Mouse (Mus musculus) midbrain, embryonic 10.5 days (tissue): ENCODE data around the gene Mical3. TPM values are rescaled to one million over a fixed set of nuclear protein-coding genes. Genes with fewer than 3 reads are reported as not detected.
A peak's percentile ranks its signal among the peaks of the same experiment; 100 is the strongest.

Source experiments
- DNase-seq: peaks from one replicate; pipeline ENCODE4 v3.0.0-alpha.2; 2017; ENCODE audit warnings: low spot score
- H3K27ac ChIP-seq: fragments of 300-500 bp; sonication (generic); replicated peaks from 2 replicates; pipeline ENCODE4 v1.5.1; 2016; ENCODE audit warnings: mild to moderate bottlenecking
- H3K27me3 ChIP-seq: fragments of 300-500 bp; sonication (generic); 2 replicates; pipeline ENCODE4 v1.6.1; 2016; ENCODE audit warnings: low read depth, mild to moderate bottlenecking; ENCODE audit not compliant: poor library complexity, severe bottlenecking
- H3K36me3 ChIP-seq: fragments of 300-500 bp; sonication (generic); 2 replicates; pipeline ENCODE4 v1.6.1; 2016; ENCODE audit warnings: mild to moderate bottlenecking, moderate library complexity
- H3K4me1 ChIP-seq: fragments of 300-500 bp; sonication (generic); 2 replicates; pipeline ENCODE4 v1.6.1; 2016
- H3K4me3 ChIP-seq: fragments of 300-500 bp; sonication (generic); 2 replicates; pipeline ENCODE4 v1.5.1; 2016; ENCODE audit warnings: mild to moderate bottlenecking, moderate library complexity
- H3K9me3 ChIP-seq: fragments of 300-500 bp; sonication (generic); replicated peaks from 2 replicates; pipeline ENCODE4 v1.6.1; 2016; ENCODE audit warnings: mild to moderate bottlenecking
- WGBS: fragments of 180-500 bp; shearing (Covaris S2); methylation state at CpG from one replicate; pipeline ENCODE4 v1.1.7; 2016; 5-methylcytosine and 5-hydroxymethylcytosine counted together
- polyA plus RNA-seq: library from polyadenylated mRNA; unstranded; fragments of >200 nt; fragmentation: Nextera tagmentation; extraction: Ambion mirVana; gene quantifications from 2 replicates; pipeline ENCODE4 v1.2.1, GENCODE M21; 2016

The Mical3 gene
- polyA plus RNA-seq, 1 experiment from 2014 or later = 9.0 TPM

- H3K36me3 ChIP-seq = no peaks in the 10 kb centered on the region
- 86% methylated on average over 8 of the region's 8 CpGs for WGBS
- no peak for DNase-seq
- peaks cover 47% of the 10 kb centered on the region for H3K4me1 ChIP-seq
- H3K4me3 ChIP-seq = no peak overlapping the region
- no peak overlapping the region for H3K27ac ChIP-seq
- no peaks in the 10 kb centered on the region for H3K9me3 ChIP-seq
- no peaks in the 10 kb centered on the region for H3K27me3 ChIP-seq
Observed at GRCm38 (mm10) chr6:121143439-121143838, 12.6 kb upstream of the Mical3 start.

- Histone ChIP-seq H3K4me3 (no peak overlapping the region), H3K36me3 (no peaks in the 10 kb centered on the region), H3K9me3 (no peaks in the 10 kb centered on the region)
Observed at GRCm38 (mm10) chr6:121142298-121142697, 11.5 kb upstream of the Mical3 start.

GRCm38 (mm10) chr6:121139271-121139670, 8.5 kb upstream of the Mical3 start:
- 94% methylated on average over 1 of the region's 1 CpGs for WGBS
- no peak for DNase-seq
- no peaks in the 10 kb centered on the region for H3K9me3 ChIP-seq
- H3K4me1 ChIP-seq = peaks cover 18% of the 10 kb centered on the region
- no peaks in the 10 kb centered on the region for H3K27me3 ChIP-seq
- H3K36me3 ChIP-seq = no peaks in the 10 kb centered on the region
- H3K27ac ChIP-seq = no peak overlapping the region
- H3K4me3 ChIP-seq = no peak overlapping the region

More at GRCm38 (mm10) chr6:121142298-121142697, 11.5 kb upstream of the Mical3 start:
- no peak for DNase-seq
- Histone ChIP-seq H3K27ac (no peak overlapping the region), H3K27me3 (no peaks in the 10 kb centered on the region), H3K4me1 (peaks cover 38% of the 10 kb centered on the region)
- 92% methylated on average over 7 of the region's 7 CpGs for WGBS

GRCm38 (mm10) chr6:121138338-121139040, 7.7 kb upstream of the Mical3 start:
- Histone ChIP-seq H3K27ac (no peak overlapping the region), H3K36me3 (no peaks in the 10 kb centered on the region), H3K4me1 (peaks cover 14% of the 10 kb centered on the region), H3K4me3 (no peak overlapping the region), H3K27me3 (no peaks in the 10 kb centered on the region), H3K9me3 (no peaks in the 10 kb centered on the region)
- DNase-seq = no peak
- WGBS = 94% methylated on average over 12 of the region's 12 CpGs

GRCm38 (mm10) chr6:121137222-121137621, 6.4 kb upstream of the Mical3 start:
- no peak for DNase-seq
- no peaks in the 10 kb centered on the region for H3K9me3 ChIP-seq
- no peak overlapping the region for H3K4me3 ChIP-seq
- no peaks in the 10 kb centered on the region for H3K36me3 ChIP-seq
- H3K27ac ChIP-seq = no peak overlapping the region
- peaks cover 14% of the 10 kb centered on the region for H3K4me1 ChIP-seq
- peaks cover 10% of the 10 kb centered on the region for H3K27me3 ChIP-seq
- WGBS = 69% methylated on average over 6 of the region's 6 CpGs

GRCm38 (mm10) chr6:121134884-121135283, 4.1 kb upstream of the Mical3 start:
- no peak overlapping the region for H3K27ac ChIP-seq
- 60% methylated on average over 5 of the region's 5 CpGs for WGBS
- H3K9me3 ChIP-seq = no peaks in the 10 kb centered on the region
- H3K4me1 ChIP-seq = peaks cover 24% of the 10 kb centered on the region
- peaks cover 31% of the 10 kb centered on the region for H3K27me3 ChIP-seq
- no peaks in the 10 kb centered on the region for H3K36me3 ChIP-seq
- no peak for DNase-seq
- no peak overlapping the region for H3K4me3 ChIP-seq

GRCm38 (mm10) chr6:121134249-121134648, 3.5 kb upstream of the Mical3 start:
- H3K9me3 ChIP-seq = no peaks in the 10 kb centered on the region
- WGBS = 26% methylated on average over 3 of the region's 3 CpGs
- H3K36me3 ChIP-seq = no peaks in the 10 kb centered on the region
- peaks cover 36% of the 10 kb centered on the region for H3K27me3 ChIP-seq
- H3K27ac ChIP-seq = 0 out of 2 replicates have a peak overlapping the region, but pooled peaks have one; percentile 33
- no peak overlapping the region for H3K4me3 ChIP-seq
- H3K4me1 ChIP-seq = peaks cover 31% of the 10 kb centered on the region
- no peak for DNase-seq

GRCm38 (mm10) chr6:121130039-121130705, 627 bp downstream of the Mical3 start:
- Histone ChIP-seq H3K4me3 (peak overlapping the region; percentile 53), H3K36me3 (no peaks in the 10 kb centered on the region), H3K4me1 (peaks cover 46% of the 10 kb centered on the region), H3K27me3 (peaks cover 52% of the 10 kb centered on the region), H3K9me3 (no peaks in the 10 kb centered on the region), H3K27ac (peak overlapping the region; percentile 82)
- WGBS = 1% methylated on average over 32 of the region's 32 CpGs
- peak; percentile 93 for DNase-seq

- peaks cover 41% of the 10 kb centered on the region for H3K4me1 ChIP-seq
- H3K4me3 ChIP-seq = peak overlapping the region; percentile 53
- DNase-seq = no peak
- no peaks in the 10 kb centered on the region for H3K9me3 ChIP-seq
- peak overlapping the region; percentile 82 for H3K27ac ChIP-seq
- peaks cover 52% of the 10 kb centered on the region for H3K27me3 ChIP-seq
- WGBS = 5% methylated on average over 21 of the region's 21 CpGs
- no peaks in the 10 kb centered on the region for H3K36me3 ChIP-seq
Observed at GRCm38 (mm10) chr6:121129506-121129905, 1.3 kb downstream of the Mical3 start.

- WGBS = 80% methylated on average over 5 of the region's 5 CpGs
- peaks cover 52% of the 10 kb centered on the region for H3K27me3 ChIP-seq
- DNase-seq = no peak
- H3K36me3 ChIP-seq = no peaks in the 10 kb centered on the region
- H3K27ac ChIP-seq = no peak overlapping the region
- H3K9me3 ChIP-seq = no peaks in the 10 kb centered on the region
- H3K4me3 ChIP-seq = no peak overlapping the region
- peaks cover 37% of the 10 kb centered on the region for H3K4me1 ChIP-seq
Observed at GRCm38 (mm10) chr6:121128736-121129135, 2.1 kb downstream of the Mical3 start.

- no peak for DNase-seq
Observed at GRCm38 (mm10) chr6:121127726-121128125, 3.1 kb downstream of the Mical3 start.

GRCm38 (mm10) chr6:121126202-121126601, 4.6 kb downstream of the Mical3 start:
- H3K27ac ChIP-seq = no peak overlapping the region
- H3K9me3 ChIP-seq = no peaks in the 10 kb centered on the region
- no peak overlapping the region for H3K4me3 ChIP-seq
- H3K4me1 ChIP-seq = peaks cover 35% of the 10 kb centered on the region
- 90% methylated on average over 5 of the region's 5 CpGs for WGBS
- no peaks in the 10 kb centered on the region for H3K36me3 ChIP-seq
- peaks cover 32% of the 10 kb centered on the region for H3K27me3 ChIP-seq
- no peak for DNase-seq

More at GRCm38 (mm10) chr6:121127726-121128125, 3.1 kb downstream of the Mical3 start:
- H3K4me3 ChIP-seq = no peak overlapping the region
- no peaks in the 10 kb centered on the region for H3K9me3 ChIP-seq
- H3K4me1 ChIP-seq = peaks cover 37% of the 10 kb centered on the region
- H3K27ac ChIP-seq = no peak overlapping the region
- peaks cover 47% of the 10 kb centered on the region for H3K27me3 ChIP-seq
- no peaks in the 10 kb centered on the region for H3K36me3 ChIP-seq
- WGBS = 68% methylated on average over 3 of the region's 3 CpGs

GRCm38 (mm10) chr6:121122739-121123241, 8.0 kb downstream of the Mical3 start:
- Histone ChIP-seq H3K4me3 (no peak overlapping the region), H3K27ac (no peak overlapping the region), H3K36me3 (no peaks in the 10 kb centered on the region), H3K9me3 (no peaks in the 10 kb centered on the region), H3K4me1 (peaks cover 12% of the 10 kb centered on the region), H3K27me3 (0 out of 2 replicates have a peak, but pooled peaks cover under 1% of the 10 kb centered on the region)
- DNase-seq = no peak
- WGBS = 93% methylated on average over 5 of the region's 5 CpGs
